Mouse (Mus musculus) limb, embryonic 12.5 days (tissue): ENCODE results near the gene Ksr2. TPM values are rescaled to one million over a fixed set of nuclear protein-coding genes. Genes with fewer than 3 reads are reported as not detected.

Experiments
- ATAC-seq: fragments of 200-750 bp; cut with Nextera tagmentation; 2 replicates; pipeline ENCODE4 v1.8.0; 2017; ENCODE audit warnings: low read depth, moderate TSS enrichment; ENCODE audit not compliant: insufficient number of reproducible peaks, insufficient read depth, low FRiP score, low TSS enrichment
- H3K27ac ChIP-seq: fragments of 300-500 bp; sonication (generic); 2 replicates; pipeline ENCODE4 v1.5.1; 2016; ENCODE audit warnings: mild to moderate bottlenecking, moderate library complexity
- H3K27me3 ChIP-seq: fragments of 300-500 bp; sonication (generic); 2 replicates; pipeline ENCODE4 v1.6.1; 2016; ENCODE audit warnings: mild to moderate bottlenecking, moderate library complexity
- H3K36me3 ChIP-seq: fragments of 300-500 bp; sonication (generic); 2 replicates; pipeline ENCODE4 v1.6.1; 2016; ENCODE audit warnings: mild to moderate bottlenecking, moderate library complexity
- H3K4me1 ChIP-seq: fragments of 300-500 bp; sonication (generic); replicated peaks from 2 replicates; pipeline ENCODE4 v1.6.1; 2016
- H3K4me2 ChIP-seq: fragments of 300-500 bp; sonication (generic); 2 replicates; pipeline ENCODE4 v1.6.1; 2016; ENCODE audit warnings: mild to moderate bottlenecking, moderate library complexity
- H3K4me3 ChIP-seq: fragments of 300-500 bp; sonication (generic); replicated peaks from 2 replicates; pipeline ENCODE4 v1.5.1; 2016; ENCODE audit warnings: mild to moderate bottlenecking
- H3K9ac ChIP-seq: fragments of 300-500 bp; sonication (generic); replicated peaks from 2 replicates; pipeline ENCODE4 v1.6.1; 2016; ENCODE audit warnings: mild to moderate bottlenecking, moderate library complexity
- H3K9me3 ChIP-seq: fragments of 300-500 bp; sonication (generic); 2 replicates; pipeline ENCODE4 v1.6.1; 2016; ENCODE audit warnings: mild to moderate bottlenecking, moderate library complexity
- WGBS: fragments of 180-500 bp; shearing (Covaris S2); methylation state at CpG from one replicate; pipeline ENCODE4 v1.1.7; 2016; 5-methylcytosine and 5-hydroxymethylcytosine counted together
- polyA plus RNA-seq: library from polyadenylated mRNA; unstranded; fragments of >200 nt; fragmentation: Nextera tagmentation; extraction: Ambion mirVana; gene quantifications from 2 replicates; pipeline ENCODE4 v1.2.1, GENCODE M21; 2016

The Ksr2 gene
- polyA plus RNA-seq, 1 experiment from 2014 or later, result 0.16 TPM

DNA sequence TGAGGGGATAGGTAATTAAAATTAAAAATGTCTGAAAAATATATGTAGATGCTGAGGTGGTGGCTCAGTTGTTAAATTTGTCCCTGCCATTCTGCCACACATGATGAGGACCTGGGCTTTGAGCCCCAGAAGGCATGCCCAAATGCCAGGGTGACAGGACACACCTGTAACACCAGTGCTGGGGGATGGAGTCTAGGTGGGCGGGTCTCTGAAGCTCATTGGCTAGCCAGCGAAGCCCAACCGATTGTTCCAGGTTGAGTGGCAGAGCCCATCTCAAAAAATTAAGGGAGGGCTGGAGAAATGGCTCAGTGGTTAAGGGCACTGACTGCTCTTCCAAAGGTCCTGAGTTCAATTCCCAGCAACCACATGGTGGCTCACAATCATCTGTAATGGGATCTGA is 274.9 kb downstream of the Ksr2 start:
- Histone ChIP-seq H3K9ac (no peak overlapping the region), H3K27me3 (no peaks in the 10 kb centered on the region), H3K36me3 (no peaks in the 10 kb centered on the region), H3K9me3 (no peaks in the 10 kb centered on the region), H3K27ac (no peak overlapping the region), H3K4me1 (peaks cover 10% of the 10 kb centered on the region), H3K4me3 (no peak overlapping the region), H3K4me2 (no peak overlapping the region)
- 30% methylated on average over 3 of the region's 3 CpGs for WGBS
- ATAC-seq, result no peak

DNA sequence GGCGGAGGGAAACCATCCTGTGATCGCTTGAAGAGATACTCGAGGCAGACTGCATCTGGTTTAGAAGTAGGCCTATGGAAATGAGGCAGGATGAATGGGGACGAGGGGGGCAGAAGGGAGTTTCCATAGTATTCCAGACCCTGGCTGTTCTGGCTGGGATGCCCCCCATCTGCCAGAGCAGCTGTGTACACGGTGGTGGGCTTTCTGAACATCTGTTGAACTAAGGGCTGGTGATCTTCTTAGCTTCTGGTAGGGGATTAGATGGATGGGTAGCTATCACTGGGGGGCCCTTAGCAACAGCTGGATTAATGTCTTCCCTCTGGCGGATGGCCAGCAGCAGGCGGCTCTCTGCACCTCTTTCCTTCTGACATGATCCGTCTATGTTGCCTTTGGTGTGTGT is 276.0 kb downstream of the Ksr2 start:
- H3K4me3 ChIP-seq, result no peak overlapping the region
- H3K27me3 ChIP-seq, result 0 out of 2 replicates have a peak, but pooled peaks cover 6% of the 10 kb centered on the region
- no peak overlapping the region for H3K4me2 ChIP-seq
- H3K9ac ChIP-seq, result no peak overlapping the region
- no peaks in the 10 kb centered on the region for H3K9me3 ChIP-seq
- H3K4me1 ChIP-seq, result peaks cover 10% of the 10 kb centered on the region
- WGBS, result 64% methylated on average over 8 of the region's 8 CpGs
- H3K36me3 ChIP-seq, result no peaks in the 10 kb centered on the region
- no peak overlapping the region for H3K27ac ChIP-seq
- no peak for ATAC-seq

- Histone ChIP-seq H3K27me3 (0 out of 2 replicates have a peak, but pooled peaks cover 6% of the 10 kb centered on the region), H3K4me2 (no peak overlapping the region), H3K36me3 (no peaks in the 10 kb centered on the region), H3K27ac (no peak overlapping the region), H3K4me1 (peaks cover 10% of the 10 kb centered on the region), H3K9me3 (no peaks in the 10 kb centered on the region), H3K9ac (no peak overlapping the region), H3K4me3 (no peak overlapping the region)
- 60% methylated on average over 7 of the region's 7 CpGs for WGBS
- no peak for ATAC-seq
Observed at GRCm38 (mm10) chr5:117691271-117691670, 277.5 kb downstream of the Ksr2 start.

GRCm38 (mm10) chr5:117693557-117693956 is 279.8 kb downstream of the Ksr2 start:
- Histone ChIP-seq H3K27ac (no peak overlapping the region), H3K9ac (no peak overlapping the region), H3K27me3 (peaks cover 6% of the 10 kb centered on the region; the same call in 1 of the 2 replicates), H3K4me1 (no peaks in the 10 kb centered on the region), H3K4me3 (no peak overlapping the region), H3K36me3 (no peaks in the 10 kb centered on the region), H3K9me3 (no peaks in the 10 kb centered on the region), H3K4me2 (no peak overlapping the region)
- no peak for ATAC-seq
- WGBS, result 70% methylated on average over 3 of the region's 3 CpGs

- H3K4me2 ChIP-seq, result no peak overlapping the region
- H3K36me3 ChIP-seq, result no peaks in the 10 kb centered on the region
- H3K27me3 ChIP-seq, result peaks cover 6% of the 10 kb centered on the region; the same call in 1 of the 2 replicates
- H3K4me3 ChIP-seq, result no peak overlapping the region
- no peaks in the 10 kb centered on the region for H3K9me3 ChIP-seq
- WGBS, result 33% methylated on average over 11 of the region's 11 CpGs
- ATAC-seq, result no peak
- no peak overlapping the region for H3K27ac ChIP-seq
- H3K4me1 ChIP-seq, result no peaks in the 10 kb centered on the region
- no peak overlapping the region for H3K9ac ChIP-seq
Observed at GRCm38 (mm10) chr5:117694632-117695031, 280.8 kb downstream of the Ksr2 start.

DNA sequence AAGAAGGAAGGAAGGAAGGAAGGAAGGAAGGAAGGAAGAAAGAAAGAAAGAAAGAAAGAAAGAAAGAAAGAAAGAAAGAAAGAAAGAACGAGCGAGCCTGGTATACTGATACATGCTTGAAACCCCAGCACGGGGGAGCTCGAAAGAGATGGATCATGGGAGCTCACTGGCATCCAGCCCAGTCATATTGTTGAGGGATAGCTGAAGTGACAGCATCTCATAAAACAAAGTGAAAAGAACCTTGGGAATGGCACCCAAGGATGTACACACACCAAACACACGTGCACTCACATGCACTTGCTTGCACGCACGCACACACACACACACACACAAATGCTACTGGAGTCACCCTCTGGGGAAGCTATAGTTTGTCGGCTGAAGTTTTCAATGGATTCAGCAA is 282.6 kb downstream of the Ksr2 start:
- Histone ChIP-seq H3K36me3 (no peaks in the 10 kb centered on the region), H3K9ac (no peak overlapping the region), H3K27ac (no peak overlapping the region), H3K4me1 (no peaks in the 10 kb centered on the region), H3K9me3 (no peaks in the 10 kb centered on the region), H3K4me3 (no peak overlapping the region), H3K27me3 (peaks cover 6% of the 10 kb centered on the region; the same call in 1 of the 2 replicates), H3K4me2 (no peak overlapping the region)
- WGBS, result 87% methylated on average over 8 of the region's 8 CpGs
- ATAC-seq, result no peak

DNA sequence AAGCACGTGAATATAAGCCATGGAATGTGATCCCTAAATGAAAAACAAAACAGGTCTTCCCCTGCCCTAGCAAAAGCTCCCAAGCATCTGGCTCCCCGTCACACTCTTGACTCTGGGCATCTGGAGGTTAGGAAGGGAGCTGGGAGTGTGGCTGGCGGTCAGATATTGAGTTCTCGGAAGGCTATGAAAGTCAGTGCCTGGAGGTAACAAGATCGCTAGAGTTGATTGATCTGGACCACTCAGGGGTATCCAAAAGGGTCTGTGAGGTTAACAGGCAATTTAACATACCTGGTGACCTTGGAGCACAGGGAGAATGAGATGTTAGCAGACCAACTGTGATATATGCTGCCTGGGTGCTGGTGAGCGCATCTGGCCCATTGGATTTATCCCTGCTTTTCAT is 283.8 kb downstream of the Ksr2 start:
- Histone ChIP-seq H3K36me3 (no peaks in the 10 kb centered on the region), H3K4me1 (no peaks in the 10 kb centered on the region), H3K9ac (no peak overlapping the region), H3K27me3 (peaks cover 6% of the 10 kb centered on the region; the same call in 1 of the 2 replicates), H3K4me3 (no peak overlapping the region), H3K27ac (no peak overlapping the region), H3K9me3 (no peaks in the 10 kb centered on the region), H3K4me2 (no peak overlapping the region)
- ATAC-seq, result no peak
- WGBS, result 51% methylated on average over 6 of the region's 6 CpGs

- no peak overlapping the region for H3K27ac ChIP-seq
- no peak overlapping the region for H3K9ac ChIP-seq
- H3K4me3 ChIP-seq, result no peak overlapping the region
- peaks cover 7% of the 10 kb centered on the region for H3K4me1 ChIP-seq
- 79% methylated on average over 9 of the region's 9 CpGs for WGBS
- H3K9me3 ChIP-seq, result peaks cover 5% of the 10 kb centered on the region; the same call in 1 of the 2 replicates
- no peaks in the 10 kb centered on the region for H3K36me3 ChIP-seq
- ATAC-seq, result no peak
- H3K4me2 ChIP-seq, result no peak overlapping the region
- no peaks in the 10 kb centered on the region for H3K27me3 ChIP-seq
Observed at GRCm38 (mm10) chr5:117704371-117704770, 290.6 kb downstream of the Ksr2 start.

DNA sequence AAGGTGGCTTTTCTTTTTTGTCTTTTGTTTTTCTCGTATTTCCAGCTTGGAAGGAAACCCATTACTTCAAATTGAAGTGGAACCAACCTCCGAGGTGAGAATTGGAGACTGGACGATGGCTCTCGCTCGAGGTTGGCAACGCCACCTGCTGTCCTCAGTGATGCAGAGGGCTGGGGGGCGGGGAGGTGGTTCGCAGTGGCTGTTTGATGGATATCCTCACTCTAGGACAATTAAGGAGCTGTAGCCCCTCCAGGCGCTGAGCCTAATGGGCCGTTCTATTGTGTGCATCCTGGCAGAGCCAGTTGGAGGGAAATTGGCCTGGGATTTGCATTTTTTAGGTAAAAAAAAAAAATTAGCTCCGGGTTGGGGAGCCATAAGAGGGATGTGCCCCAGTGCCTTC is 292.8 kb downstream of the Ksr2 start:
- Histone ChIP-seq H3K4me1 (peaks cover 7% of the 10 kb centered on the region), H3K9me3 (peaks cover 5% of the 10 kb centered on the region; the same call in 1 of the 2 replicates), H3K27ac (no peak overlapping the region), H3K36me3 (no peaks in the 10 kb centered on the region), H3K4me2 (no peak overlapping the region), H3K4me3 (no peak overlapping the region), H3K9ac (no peak overlapping the region), H3K27me3 (no peaks in the 10 kb centered on the region; the same call in 1 of the 2 replicates)
- no peak for ATAC-seq
- WGBS, result 24% methylated on average over 11 of the region's 11 CpGs

DNA sequence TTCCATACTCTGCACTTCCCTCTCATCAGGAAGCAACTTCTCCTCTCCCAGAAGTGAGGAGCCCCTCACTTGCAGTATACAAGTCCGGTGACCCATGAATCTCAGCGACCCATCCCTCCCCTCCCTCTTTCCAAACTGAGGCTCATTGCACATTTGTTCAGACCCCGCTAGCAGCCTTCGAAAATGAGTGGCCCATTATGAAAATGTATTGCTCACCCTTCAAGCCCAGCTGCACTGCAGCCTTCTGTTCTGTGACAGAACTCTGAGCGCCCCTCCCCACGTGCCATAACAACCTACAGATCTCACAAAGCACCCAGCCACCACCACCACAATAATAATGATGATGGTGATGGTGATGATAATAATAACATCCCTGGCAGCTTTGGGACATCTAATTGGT is 295.5 kb downstream of the Ksr2 start:
- H3K4me1 ChIP-seq, result peaks cover 7% of the 10 kb centered on the region
- H3K9ac ChIP-seq, result no peak overlapping the region
- no peaks in the 10 kb centered on the region; the same call in 1 of the 2 replicates for H3K27me3 ChIP-seq
- H3K4me2 ChIP-seq, result no peak overlapping the region
- ATAC-seq, result no peak
- no peak overlapping the region for H3K4me3 ChIP-seq
- peaks cover 5% of the 10 kb centered on the region; the same call in 1 of the 2 replicates for H3K9me3 ChIP-seq
- WGBS, result 86% methylated on average over 6 of the region's 6 CpGs
- H3K36me3 ChIP-seq, result no peaks in the 10 kb centered on the region
- H3K27ac ChIP-seq, result no peak overlapping the region

DNA sequence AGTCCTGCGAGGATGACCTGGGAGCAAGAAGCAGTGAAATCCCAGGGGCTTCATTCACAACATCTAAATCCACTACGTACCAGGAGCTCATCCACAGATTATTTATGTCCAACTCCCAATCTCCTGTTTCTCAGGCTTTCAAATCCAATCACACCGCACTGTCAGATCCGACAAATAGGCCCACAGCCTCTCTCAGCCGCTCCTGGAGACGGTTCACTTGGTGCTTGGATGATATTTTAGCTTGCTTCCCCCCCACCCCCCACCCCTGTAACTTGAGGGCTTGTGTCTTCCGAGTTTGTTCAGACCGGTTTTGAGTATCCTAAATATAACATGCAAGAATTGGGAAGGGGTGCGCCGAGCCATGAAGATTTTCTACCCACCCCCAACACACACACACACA is 297.8 kb downstream of the Ksr2 start:
- H3K36me3 ChIP-seq, result no peaks in the 10 kb centered on the region
- H3K9ac ChIP-seq, result no peak overlapping the region
- H3K4me1 ChIP-seq, result peaks cover 2% of the 10 kb centered on the region; the same call in 1 of the 2 replicates
- H3K9me3 ChIP-seq, result peaks cover 5% of the 10 kb centered on the region; the same call in 1 of the 2 replicates
- H3K27ac ChIP-seq, result no peak overlapping the region
- 85% methylated on average over 10 of the region's 10 CpGs for WGBS
- no peak overlapping the region for H3K4me2 ChIP-seq
- H3K27me3 ChIP-seq, result no peaks in the 10 kb centered on the region; the same call in 1 of the 2 replicates
- no peak overlapping the region for H3K4me3 ChIP-seq
- ATAC-seq, result no peak

- H3K4me1 ChIP-seq, result no peaks in the 10 kb centered on the region
- WGBS, result 73% methylated on average over 12 of the region's 12 CpGs
Observed at GRCm38 (mm10) chr5:117712207-117712606, 298.4 kb downstream of the Ksr2 start.

More at GRCm38 (mm10) chr5:117712207-117712606, 298.4 kb downstream of the Ksr2 start:
- Histone ChIP-seq H3K9me3 (peaks cover 5% of the 10 kb centered on the region; the same call in 1 of the 2 replicates), H3K4me3 (no peak overlapping the region), H3K27ac (no peak overlapping the region), H3K36me3 (no peaks in the 10 kb centered on the region), H3K9ac (no peak overlapping the region), H3K27me3 (no peaks in the 10 kb centered on the region; the same call in 1 of the 2 replicates), H3K4me2 (no peak overlapping the region)
- ATAC-seq, result no peak
